Mouse (Mus musculus) lung, adult 2 months (tissue): ENCODE results near the gene Ccr10. TPM values are rescaled to one million over a fixed set of nuclear protein-coding genes. Genes with fewer than 3 reads are reported as not detected.

Experiments
- DNase-seq: peaks from one replicate; pipeline ENCODE4 v3.0.0; 2022
- H3K4me1 ChIP-seq: fragments of 200-500 bp; 2 replicates; pipeline ENCODE4 v1.6.1; 2011; ENCODE audit warnings: low read length; ENCODE audit not compliant: control insufficient read depth, insufficient read depth
- H3K4me3 ChIP-seq: fragments of 200-500 bp; replicated peaks from 2 replicates; pipeline ENCODE3; 2011; ENCODE audit warnings: low read depth, mild to moderate bottlenecking, control low read depth, low read length; ENCODE audit errors: extremely low read depth
- CTCF ChIP-seq: fragments of 200-500 bp; IDR thresholded peaks from 2 replicates; pipeline ENCODE4 v1.5.1; 2011; ENCODE audit warnings: mild to moderate bottlenecking, low read length, control low read depth; ENCODE audit not compliant: insufficient read depth
- POLR2A ChIP-seq: fragments of 200-500 bp; IDR thresholded peaks from 2 replicates; pipeline ENCODE4 v1.6.1; 2011; ENCODE audit warnings: low read depth, mild to moderate bottlenecking, control low read depth, low read length, borderline replicate concordance; ENCODE audit errors: extremely low read depth
- WGBS: fragments of 180-500 bp; shearing (Covaris S2); methylation state at CpG from one replicate; pipeline ENCODE4 v1.1.7; 2018; 5-methylcytosine and 5-hydroxymethylcytosine counted together
- polyA plus RNA-seq: library from polyadenylated mRNA; depleted of rRNA; stranded (reverse); fragments of >200 nt; gene quantifications from 2 replicates; pipeline ENCODE4 v1.2.3, GENCODE M21; 2012

The Ccr10 gene
- polyA plus RNA-seq, 1 experiment: 0.45 TPM

GRCm38 (mm10) chr11:101195571-101195970 is 20.3 kb upstream of the Ccr10 start:
- peaks cover under 1% of the 10 kb centered on the region for H3K4me1 ChIP-seq
- 76% methylated on average over 8 of the region's 8 CpGs for WGBS
- no peak for DNase-seq
- H3K4me3 ChIP-seq: no peak overlapping the region
- no peak for TF ChIP-seq POLR2A
- TF ChIP-seq CTCF: no peak

- DNase-seq: no peak
- TF ChIP-seq CTCF (no peak), POLR2A (no peak)
Measured at GRCm38 (mm10) chr11:101195101-101195500, 19.9 kb upstream of the Ccr10 start.

GRCm38 (mm10) chr11:101194643-101195042 is 19.4 kb upstream of the Ccr10 start:
- WGBS: 59% methylated on average over 6 of the region's 6 CpGs
- TF ChIP-seq CTCF (no peak), POLR2A (no peak)
- no peak overlapping the region for H3K4me3 ChIP-seq
- H3K4me1 ChIP-seq: peaks cover 2% of the 10 kb centered on the region
- DNase-seq: no peak

More at GRCm38 (mm10) chr11:101195101-101195500, 19.9 kb upstream of the Ccr10 start:
- H3K4me1 ChIP-seq: peaks cover 2% of the 10 kb centered on the region
- no peak overlapping the region for H3K4me3 ChIP-seq
- WGBS: 38% methylated on average over 1 of the region's 1 CpGs

- TF ChIP-seq CTCF (no peak), POLR2A (no peak)
- no peak for DNase-seq
- H3K4me1 ChIP-seq: peaks cover 2% of the 10 kb centered on the region
- WGBS: 48% methylated on average over 5 of the region's 5 CpGs
- H3K4me3 ChIP-seq: no peak overlapping the region
Measured at GRCm38 (mm10) chr11:101194137-101194536, 18.9 kb upstream of the Ccr10 start.

- Histone ChIP-seq H3K4me3 (no peak overlapping the region), H3K4me1 (peaks cover 2% of the 10 kb centered on the region)
- WGBS: 87% methylated on average over 7 of the region's 7 CpGs
- DNase-seq: no peak
- TF ChIP-seq POLR2A (no peak), CTCF (no peak)
Measured at GRCm38 (mm10) chr11:101193076-101193475, 17.8 kb upstream of the Ccr10 start.

GRCm38 (mm10) chr11:101192646-101193045 is 17.4 kb upstream of the Ccr10 start:
- H3K4me1 ChIP-seq: peaks cover 2% of the 10 kb centered on the region
- H3K4me3 ChIP-seq: no peak overlapping the region
- TF ChIP-seq POLR2A (no peak), CTCF (no peak)
- 88% methylated on average over 6 of the region's 6 CpGs for WGBS
- DNase-seq: no peak

GRCm38 (mm10) chr11:101191919-101192470 is 16.8 kb upstream of the Ccr10 start:
- 70% methylated on average over 4 of the region's 4 CpGs for WGBS
- H3K4me3 ChIP-seq: no peak overlapping the region
- H3K4me1 ChIP-seq: peaks cover 2% of the 10 kb centered on the region
- no peak for TF ChIP-seq CTCF
- TF ChIP-seq POLR2A: no peak
- DNase-seq: no peak

GRCm38 (mm10) chr11:101190913-101191907 is 16.0 kb upstream of the Ccr10 start:
- 68% methylated on average over 17 of the region's 17 CpGs for WGBS
- Histone ChIP-seq H3K4me1 (peaks cover 2% of the 10 kb centered on the region), H3K4me3 (no peak overlapping the region)
- no peak for TF ChIP-seq CTCF
- no peak for TF ChIP-seq POLR2A
- no peak for DNase-seq

- 43% methylated on average over 8 of the region's 8 CpGs for WGBS
- no peak for DNase-seq
Measured at GRCm38 (mm10) chr11:101190181-101190912, 15.1 kb upstream of the Ccr10 start.

More at GRCm38 (mm10) chr11:101190181-101190912, 15.1 kb upstream of the Ccr10 start:
- TF ChIP-seq CTCF (no peak), POLR2A (no peak)
- H3K4me3 ChIP-seq: no peak overlapping the region
- peaks cover 2% of the 10 kb centered on the region for H3K4me1 ChIP-seq
